Comparison of ENCODE assay signal across 30 mouse cellular contexts in genomic region chr6:119420357-119420756, GRCm38 (mm10). TPM values are rescaled to one million over a fixed set of nuclear protein-coding genes. Genes with fewer than 3 reads are reported as not detected.
DNase-seq lines count a peak whose midpoint lies in the region; ATAC-seq and TF ChIP-seq lines count a peak whose summit lies in the region.
"Had no signal": no experiment of that assay in that cellular context is flagged by ENCODE, and none has a peak within 500 bp of the region (broad histone marks: within the 10 kb centered on the region; RNA-seq: fewer than 3 reads in every experiment).

No protein-coding gene starts in this region.

- no peak overlapping the region for H3K4me3 ChIP-seq in layer of hippocampus, adult 2 months
- no peak overlapping the region for H3K4me3 ChIP-seq in intestine, postnatal 0 days (ENCODE audit: low read depth, low read length)
- H3K4me3 ChIP-seq in stomach, postnatal 0 days (ENCODE audit: low read depth, low read length): no peak overlapping the region
- H3K4me3 ChIP-seq: embryonic facial prominence, embryonic 12.5 days; gastrocnemius, adult 2 months; hindbrain, embryonic 10.5 days; hindbrain, embryonic 15.5 days; left cerebral cortex, adult 2 months; liver, embryonic 13.5 days; midbrain, embryonic 10.5 days; neural tube, embryonic 12.5 days had no signal

- H3K4me2 ChIP-seq in intestine, postnatal 0 days (replicated peaks; ENCODE audit: low read depth): no peak overlapping the region
- H3K4me2 ChIP-seq in stomach, postnatal 0 days (replicated peaks; ENCODE audit: low read depth): no peak overlapping the region
- H3K4me2 ChIP-seq: embryonic facial prominence, embryonic 12.5 days; hindbrain, embryonic 15.5 days; liver, embryonic 13.5 days; neural tube, embryonic 12.5 days had no signal

- peak overlapping the region; percentile 90; the same call in 1 of the 2 replicates for H3K27ac ChIP-seq in layer of hippocampus, adult 2 months
- peak overlapping the region; percentile 74 for H3K27ac ChIP-seq in intestine, postnatal 0 days (ENCODE audit: low read depth, low read length)
- 0 out of 2 replicates have a peak overlapping the region, but pooled peaks have one; percentile 46 for H3K27ac ChIP-seq in stomach, postnatal 0 days (replicated peaks)
- H3K27ac ChIP-seq: embryonic facial prominence, embryonic 12.5 days; hindbrain, embryonic 10.5 days; hindbrain, embryonic 15.5 days; midbrain, embryonic 10.5 days; neural tube, embryonic 12.5 days had no signal

- H3K27me3 ChIP-seq in intestine, postnatal 0 days (replicated peaks; ENCODE audit: control insufficient read depth, insufficient read depth, low read length): no peaks in the 10 kb centered on the region
- H3K27me3 ChIP-seq in stomach, postnatal 0 days (ENCODE audit: control insufficient read depth, insufficient read depth, low read length): no peaks in the 10 kb centered on the region
- H3K27me3 ChIP-seq: embryonic facial prominence, embryonic 12.5 days; hindbrain, embryonic 15.5 days; liver, embryonic 13.5 days; neural tube, embryonic 12.5 days had no signal

- 74% methylated on average over 5 of the region's 5 CpGs for WGBS in intestine, postnatal 0 days
- 90% methylated on average over 5 of the region's 5 CpGs for WGBS in stomach, postnatal 0 days

- H3K4me1 ChIP-seq in intestine, postnatal 0 days (replicated peaks; ENCODE audit: control insufficient read depth, insufficient read depth, low read length): no peaks in the 10 kb centered on the region; the same call in 1 of the 2 replicates
- H3K4me1 ChIP-seq in stomach, postnatal 0 days (replicated peaks; ENCODE audit: control insufficient read depth, insufficient read depth): no peaks in the 10 kb centered on the region
- H3K4me1 ChIP-seq: embryonic facial prominence, embryonic 12.5 days; hindbrain, embryonic 15.5 days had no signal

- TF ChIP-seq EP300 in stomach, postnatal 0 days (optimal IDR thresholded peaks at IDR 0.05): no peak

- H3K36me3 ChIP-seq in intestine, postnatal 0 days (ENCODE audit: control insufficient read depth, insufficient read depth): no peaks in the 10 kb centered on the region
- H3K36me3 ChIP-seq in stomach, postnatal 0 days (ENCODE audit: control insufficient read depth, insufficient read depth, low read length): no peaks in the 10 kb centered on the region
- H3K36me3 ChIP-seq: embryonic facial prominence, embryonic 12.5 days; hindbrain, embryonic 10.5 days; hindbrain, embryonic 15.5 days; liver, embryonic 13.5 days; midbrain, embryonic 10.5 days; neural tube, embryonic 12.5 days had no signal

- no peaks in the 10 kb centered on the region for H3K9me3 ChIP-seq in intestine, postnatal 0 days (ENCODE audit: control insufficient read depth)
- no peaks in the 10 kb centered on the region for H3K9me3 ChIP-seq in stomach, postnatal 0 days (ENCODE audit: control insufficient read depth, low read length)
- H3K9me3 ChIP-seq: embryonic facial prominence, embryonic 12.5 days; hindbrain, embryonic 10.5 days; hindbrain, embryonic 15.5 days; liver, embryonic 13.5 days; midbrain, embryonic 10.5 days; neural tube, embryonic 12.5 days had no signal

- H3K9ac ChIP-seq in intestine, postnatal 0 days (ENCODE audit: low read depth, low read length): no peak overlapping the region
- no peak overlapping the region for H3K9ac ChIP-seq in stomach, postnatal 0 days (ENCODE audit: low read length)
- H3K9ac ChIP-seq: embryonic facial prominence, embryonic 12.5 days; hindbrain, embryonic 15.5 days; liver, embryonic 13.5 days; neural tube, embryonic 12.5 days had no signal

- intact Hi-C loops in gastrocnemius, postnatal 14 days (cut with DNase I; ENCODE audit: low total_unique reads): no loop called here

- no peak for ATAC-seq in intestine, postnatal 0 days
- no peak for ATAC-seq in stomach, postnatal 0 days (ENCODE audit: low FRiP score, low TSS enrichment)
- ATAC-seq: forebrain, embryonic 14.5 days; inflammation-experienced regulatory T-cells, adult 6 months; midbrain, embryonic 16.5 days had no signal

- no peak for TF ChIP-seq CTCF in layer of hippocampus, adult 2 months (conservative IDR thresholded peaks at IDR 0.05)
- no peak for TF ChIP-seq CTCF in intestine, postnatal 0 days (IDR thresholded peaks at IDR 0.05; ENCODE audit: low read depth)
- TF ChIP-seq CTCF in stomach, postnatal 0 days (IDR thresholded peaks at IDR 0.05; ENCODE audit: low read depth): no peak

- DNase-seq in layer of hippocampus, adult 2 months (ENCODE audit: low spot score in 2 of 2): no peak
- DNase-seq in layer of hippocampus, adult 9-11 months: no peak
- peak; percentile 59 for DNase-seq in WW6 (ENCODE audit: low read depth, low spot score)
- no peak for DNase-seq in stomach, postnatal 0 days (ENCODE audit: low spot score)
- DNase-seq in frontal cortex, postnatal 25 days (ENCODE audit: low spot score in 2 of 2): no peak
- no peak for DNase-seq in gastrocnemius, postnatal 14 days
- no peak for DNase-seq in gastrocnemius, postnatal 25 days
- DNase-seq: adrenal gland, postnatal 14 days; cerebellum, adult 11 months; cerebellum, adult 9-10 months; embryo, embryonic 11 days; gastrocnemius, adult 2 months; heart, postnatal 14 days; kidney, postnatal 10 days; left cerebral cortex, postnatal 4 days; liver, embryonic 13.5 days; lung, adult 2 months; lung, postnatal 10 days; right cerebral cortex, postnatal 4 days; thymus, postnatal 14 days had no signal

RNA-seq across cellular contexts. Expression of gene Adipor2, which starts 2.9 kb away (rescaled TPM):
- total RNA-seq in layer of hippocampus, adult 2 months (2021): 10 to 100 TPM; 37.1 to 40.5 TPM
- 106 and 124 TPM in 2 replicates for polyA plus RNA-seq in intestine, postnatal 0 days (2015; fragmentation: Nextera tagmentation; extraction: Ambion mirVana)
- polyA plus RNA-seq in stomach, postnatal 0 days (2015; fragmentation: Nextera tagmentation; extraction: Ambion mirVana): 80.7 and 90.5 TPM in 2 replicates
- total RNA-seq in gastrocnemius, postnatal 14 days (2021): 10 to 100 TPM; 53.0 to 60.4 TPM
- 10 to 100 TPM; 68.2 to 84.8 TPM for total RNA-seq in gastrocnemius, postnatal 25 days (2021)

RNA-seq across cellular contexts. Expression of gene Fbxl14, which starts 59.1 kb away (rescaled TPM):
- 10 to 100 TPM; 32.3 to 34.3 TPM for total RNA-seq in layer of hippocampus, adult 2 months (2021)
- polyA plus RNA-seq in intestine, postnatal 0 days (2015; fragmentation: Nextera tagmentation; extraction: Ambion mirVana): 4.0 and 4.4 TPM in 2 replicates
- 2.9 TPM in 2 replicates for polyA plus RNA-seq in stomach, postnatal 0 days (2015; fragmentation: Nextera tagmentation; extraction: Ambion mirVana)
- total RNA-seq in gastrocnemius, postnatal 14 days (2021): 10 to 100 TPM in 1 of 2 experiments, 1 to 10 TPM in 1; 9.2 to 11.1 TPM
- total RNA-seq in gastrocnemius, postnatal 25 days (2021): 10 to 100 TPM in 1 of 2 experiments, 1 to 10 TPM in 1; 9.1 to 10.3 TPM
